Mouse (Mus musculus): ENCODE results near the gene Phox2a.

Gene Phox2a

GRCm38 (mm10) chr7:101837606-101838471 is 19.7 kb downstream of the Phox2a start, which contains the start of gene Inppl1:
TSS of gene Inppl1 (minus strand) at chr7:101838229.
- DNase-seq (ENCODE audit: low spot score in 2 of 2) = peak; percentile 57 to 74

- DNase-seq (ENCODE audit: low spot score in 2 of 2) = no peak
These were observed 26.1 kb downstream of the Phox2a start for GRCm38 (mm10) chr7:101844186-101844585.

GRCm38 (mm10) chr7:101847934-101848333 is 29.8 kb downstream of the Phox2a start:
- DNase-seq (ENCODE audit: low spot score in 2 of 2) = no peak

GRCm38 (mm10) chr7:101851689-101852088 is 33.6 kb downstream of the Phox2a start:
- DNase-seq (ENCODE audit: low spot score in 2 of 2) = no peak

GRCm38 (mm10) chr7:101852846-101853245 is 34.7 kb downstream of the Phox2a start:
- no peak for DNase-seq (ENCODE audit: low spot score in 2 of 2)

GRCm38 (mm10) chr7:101853816-101854215 is 35.7 kb downstream of the Phox2a start:
- no peak for DNase-seq (ENCODE audit: low spot score in 2 of 2)

DNA sequence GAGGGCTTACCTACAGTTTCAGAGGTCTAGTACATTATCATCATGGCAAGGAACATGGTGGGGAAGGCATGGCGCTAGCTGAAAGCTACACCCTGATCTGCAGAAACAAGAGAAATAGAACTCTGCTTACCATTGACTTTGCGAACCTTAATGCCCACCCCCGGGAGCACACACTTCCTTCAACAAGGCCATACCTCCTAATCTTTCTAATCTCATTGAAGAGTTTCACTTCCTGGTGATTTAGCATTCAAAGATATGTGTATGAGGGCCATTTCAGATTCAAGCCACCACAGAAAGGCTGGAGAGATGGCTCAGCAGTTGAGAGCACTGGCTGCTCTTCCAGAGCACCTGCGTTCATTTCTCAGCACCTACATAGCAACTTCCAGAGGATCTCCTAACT is 39.0 kb downstream of the Phox2a start, which contains the start of gene Folr2:
Gene Folr2, minus strand, starts transcription at position 101 of the 400 bp plus-strand sequence.
- no peak for DNase-seq (ENCODE audit: low spot score in 2 of 2)

DNA sequence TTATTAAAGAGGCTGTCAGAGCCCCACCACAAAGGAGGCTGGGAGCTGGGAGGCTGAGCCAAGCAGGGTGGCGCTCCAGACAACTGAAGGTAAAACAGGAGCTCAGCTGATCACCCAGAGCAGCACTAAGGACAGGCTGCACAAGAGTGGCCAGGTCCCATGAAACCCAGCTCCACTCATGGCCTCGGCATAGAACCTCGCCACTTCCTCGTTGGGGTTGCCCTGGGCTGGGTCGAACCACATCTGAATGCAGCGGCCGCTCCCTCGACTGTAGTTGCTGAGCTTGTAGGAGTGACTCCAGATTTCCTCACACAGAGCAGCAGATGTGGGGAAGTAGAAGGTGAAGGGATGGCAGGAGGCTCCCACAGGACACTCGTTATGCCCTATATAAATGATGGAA is 40.2 kb downstream of the Phox2a start:
- DNase-seq (ENCODE audit: low spot score in 2 of 2) = no peak

DNA sequence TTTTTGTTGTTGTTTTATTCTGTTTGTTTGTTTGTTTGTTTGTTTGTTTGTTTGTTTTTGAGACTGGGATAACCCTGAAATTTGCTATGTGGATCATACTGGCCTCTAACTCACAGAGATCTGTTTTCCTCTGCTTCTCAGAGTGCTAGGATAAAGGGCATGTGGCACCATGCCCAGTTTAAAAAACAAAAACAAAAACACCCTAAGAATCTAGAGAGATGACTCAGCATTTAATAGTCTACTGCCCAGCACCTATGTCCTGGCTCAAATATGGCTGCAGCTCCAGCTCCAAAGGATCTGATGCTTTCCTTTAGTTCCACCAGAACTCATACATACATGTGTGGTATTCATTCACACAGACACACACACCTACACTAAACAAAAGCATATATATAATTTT is 42.9 kb downstream of the Phox2a start:
- no peak for DNase-seq (ENCODE audit: low spot score in 2 of 2)

DNA sequence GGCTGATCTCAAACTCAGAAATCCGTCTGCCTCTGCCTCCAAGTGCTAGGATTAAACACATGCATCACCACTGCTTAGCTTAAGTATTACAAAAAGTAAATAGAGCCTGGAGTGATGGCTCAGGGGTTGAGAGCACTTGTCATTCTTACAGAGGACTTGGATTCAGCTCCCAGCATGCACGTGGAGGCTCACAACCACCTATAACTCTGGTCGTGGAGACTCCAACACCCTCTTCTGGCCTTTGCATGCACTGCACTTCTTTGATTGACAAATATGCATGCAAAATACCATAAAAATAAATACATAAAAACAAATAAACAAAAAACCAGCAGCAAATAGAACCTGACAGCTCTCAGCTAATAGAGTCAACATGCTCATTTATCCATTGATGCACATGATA is 44.2 kb downstream of the Phox2a start:
- DNase-seq (ENCODE audit: low spot score in 2 of 2) = no peak

GRCm38 (mm10) chr7:101863415-101863814 is 45.3 kb downstream of the Phox2a start, which contains the start of gene Anapc15:
TSS of gene Anapc15 (plus strand) at chr7:101863715.
- no peak for DNase-seq (ENCODE audit: low spot score in 2 of 2)

DNA sequence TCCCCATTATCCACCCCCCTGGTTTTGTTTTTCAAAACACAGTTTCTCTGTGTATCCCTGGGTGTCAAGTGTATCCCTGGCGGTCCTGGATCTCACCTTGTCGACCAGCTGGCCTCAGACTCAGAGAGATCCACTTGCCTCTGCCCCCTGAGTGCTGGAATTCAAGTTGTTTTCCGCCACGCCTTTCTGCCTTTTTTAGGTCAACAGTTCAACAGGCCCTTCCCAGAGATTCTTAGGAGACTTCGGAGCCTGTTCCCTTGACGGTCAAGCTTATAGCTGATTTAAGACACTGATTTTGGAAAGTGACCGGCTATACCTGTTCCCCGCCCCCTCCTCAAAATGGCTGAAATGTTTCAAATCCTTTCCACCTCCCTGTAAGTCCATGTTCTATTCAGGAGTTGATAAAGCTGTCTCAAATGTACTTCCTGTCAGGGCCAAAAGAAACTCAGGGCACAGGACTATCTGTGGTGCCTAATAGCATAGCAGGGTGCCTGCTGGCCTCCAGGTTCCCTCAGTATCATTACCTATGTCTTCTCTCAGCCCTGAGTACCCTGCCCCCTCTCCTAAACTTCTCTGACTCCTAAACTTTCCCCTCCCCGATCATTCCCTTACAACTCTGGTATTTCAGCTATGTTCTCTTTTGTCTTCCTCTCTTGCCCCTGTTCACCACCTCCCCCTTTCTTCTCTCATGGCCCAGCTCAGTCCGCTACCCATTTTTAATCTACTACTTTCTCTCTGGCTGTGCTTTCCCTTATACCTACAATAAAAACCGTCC is 48.6 kb downstream of the Phox2a start:
- no peak for DNase-seq (ENCODE audit: low spot score in 2 of 2)

- no peak for DNase-seq (ENCODE audit: low spot score in 2 of 2)
These were observed 49.4 kb downstream of the Phox2a start for GRCm38 (mm10) chr7:101867482-101867881.

- no peak for DNase-seq (ENCODE audit: low spot score in 2 of 2)
These were observed 50.4 kb downstream of the Phox2a start for GRCm38 (mm10) chr7:101868241-101869162.

GRCm38 (mm10) chr7:101869163-101869500 is 51.0 kb downstream of the Phox2a start:
- no peak for DNase-seq (ENCODE audit: low spot score in 2 of 2)

- no peak for DNase-seq (ENCODE audit: low spot score in 2 of 2)
These were observed 52.5 kb downstream of the Phox2a start, which contains the start of gene Folr1 for GRCm38 (mm10) chr7:101870629-101871028. TSS of gene Folr1 (minus strand) at chr7:101870788.

- DNase-seq (ENCODE audit: low spot score in 2 of 2) = no peak
These were observed 53.2 kb downstream of the Phox2a start for GRCm38 (mm10) chr7:101871296-101871695.
